Mouse (Mus musculus): ENCODE measurements at regions not wholly inside any gene's neighbourhood (a gene's known extent, or its start where the extent isn't known, plus 50 kb on each side); places are given as distances from the start of the nearest gene placed in this dataset.

DNA sequence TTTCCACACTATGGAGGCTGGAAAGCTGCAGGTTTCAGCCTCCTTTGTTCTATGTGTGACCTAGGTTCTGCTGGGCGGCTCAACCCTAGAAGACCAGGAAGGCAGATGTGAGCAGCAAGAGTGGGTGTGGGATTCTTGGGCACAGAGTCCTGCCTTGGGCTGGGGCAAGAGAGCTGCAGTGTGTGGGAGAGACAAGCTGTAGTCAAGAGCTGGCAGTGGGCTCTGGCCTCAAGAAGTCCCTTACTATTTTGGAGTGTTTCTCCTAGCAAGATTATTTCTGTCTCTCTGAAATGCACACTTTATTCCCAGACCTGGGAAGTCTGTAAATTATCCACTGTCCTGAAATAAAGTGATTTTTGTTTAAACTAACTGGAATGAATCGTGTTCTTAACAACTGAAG lies 211.5 kb downstream of the Nedd1 start:
- no peaks in the 10 kb centered on the region for H3K4me1 ChIP-seq (ENCODE audit: insufficient read depth, low read depth, low read length)
- WGBS: 68% methylated on average over 2 of the region's 2 CpGs
- no peak overlapping the region for H3K27ac ChIP-seq (ENCODE audit: low read length)
- H3K4me2 ChIP-seq (replicated peaks; ENCODE audit: low read depth, low read length): no peak overlapping the region
- TF ChIP-seq CTCF (IDR thresholded peaks at IDR 0.05) (no peak), EP300 (IDR thresholded peaks at IDR 0.05) (no peak)
- H3K27me3 ChIP-seq (replicated peaks; ENCODE audit: insufficient read depth, low read length): no peaks in the 10 kb centered on the region
- no peak overlapping the region for H3K4me3 ChIP-seq (ENCODE audit: low read depth, low read length)
- no peaks in the 10 kb centered on the region for H3K36me3 ChIP-seq (ENCODE audit: insufficient read depth, low read length)
- H3K9ac ChIP-seq (replicated peaks; ENCODE audit: low read depth): no peak overlapping the region
- H3K9me3 ChIP-seq (ENCODE audit: low read length): no peaks in the 10 kb centered on the region
- ATAC-seq (no peak), DNase-seq (ENCODE audit: low spot score) (no peak)

DNA sequence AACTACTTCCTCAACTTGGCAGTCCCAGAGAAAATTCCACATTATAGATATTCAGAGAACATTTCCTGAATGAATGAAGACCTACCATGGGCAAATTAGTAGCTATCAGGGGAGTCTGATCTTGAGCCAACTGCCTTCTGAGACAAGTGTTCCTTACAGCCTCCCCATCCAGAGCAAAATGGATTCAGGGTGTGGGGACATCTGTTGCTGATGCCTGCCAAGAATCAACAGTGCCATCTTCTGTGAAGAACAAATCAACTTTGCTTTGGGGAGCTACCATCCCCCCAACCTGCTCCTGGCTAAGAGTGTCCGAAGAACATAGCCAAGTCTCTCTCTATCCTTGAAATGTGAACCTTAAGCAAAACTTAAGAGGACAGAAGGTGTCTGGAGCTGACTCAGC lies 217.9 kb downstream of the Nedd1 start:
- no peaks in the 10 kb centered on the region for H3K36me3 ChIP-seq (ENCODE audit: insufficient read depth, low read length)
- TF ChIP-seq CTCF (IDR thresholded peaks at IDR 0.05) (no peak), EP300 (IDR thresholded peaks at IDR 0.05) (no peak)
- no peaks in the 10 kb centered on the region for H3K9me3 ChIP-seq (ENCODE audit: low read length)
- H3K27ac ChIP-seq (ENCODE audit: low read length): no peak overlapping the region
- no peak overlapping the region for H3K9ac ChIP-seq (replicated peaks; ENCODE audit: low read depth)
- H3K4me2 ChIP-seq (replicated peaks; ENCODE audit: low read depth, low read length): no peak overlapping the region
- no peaks in the 10 kb centered on the region for H3K27me3 ChIP-seq (replicated peaks; ENCODE audit: insufficient read depth, low read length)
- H3K4me3 ChIP-seq (ENCODE audit: low read depth, low read length): no peak overlapping the region
- 73% methylated on average over 1 of the region's 1 CpGs for WGBS
- no peak for ATAC-seq
- H3K4me1 ChIP-seq (ENCODE audit: insufficient read depth, low read depth, low read length): no peaks in the 10 kb centered on the region
- DNase-seq (ENCODE audit: low spot score): no peak

DNA sequence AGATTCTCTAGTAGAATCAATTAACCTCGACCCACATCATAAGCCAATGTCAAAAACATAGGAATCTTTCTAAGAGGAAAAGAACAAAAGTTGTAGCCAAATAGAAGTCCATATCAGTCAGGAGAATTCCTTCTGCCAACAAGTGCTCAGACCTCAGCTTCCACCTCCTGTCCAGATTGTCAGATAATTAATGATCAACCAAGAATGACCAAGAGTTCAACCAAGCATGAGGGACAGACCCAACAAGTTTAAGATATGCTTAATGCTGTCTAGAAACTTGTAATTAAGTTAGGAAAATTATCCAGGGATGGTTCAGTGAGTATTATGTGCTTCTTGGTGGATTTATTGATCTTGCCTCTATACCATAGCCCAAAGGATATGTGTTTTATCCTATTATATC lies 238.6 kb downstream of the Nedd1 start:
- H3K4me2 ChIP-seq (replicated peaks; ENCODE audit: low read depth, low read length): no peak overlapping the region
- no peak for ATAC-seq
- no peaks in the 10 kb centered on the region for H3K9me3 ChIP-seq (ENCODE audit: low read length)
- no peak for DNase-seq (ENCODE audit: low spot score)
- no peaks in the 10 kb centered on the region for H3K27me3 ChIP-seq (replicated peaks; ENCODE audit: insufficient read depth, low read length)
- no peak overlapping the region for H3K4me3 ChIP-seq (ENCODE audit: low read depth, low read length)
- no peaks in the 10 kb centered on the region for H3K36me3 ChIP-seq (ENCODE audit: insufficient read depth, low read length)
- no peak overlapping the region for H3K27ac ChIP-seq (ENCODE audit: low read length)
- no peak overlapping the region for H3K9ac ChIP-seq (replicated peaks; ENCODE audit: low read depth)
- no peak for TF ChIP-seq CTCF (IDR thresholded peaks at IDR 0.05)
- TF ChIP-seq EP300 (IDR thresholded peaks at IDR 0.05): no peak
- H3K4me1 ChIP-seq (ENCODE audit: insufficient read depth, low read depth, low read length): no peaks in the 10 kb centered on the region
- 53% methylated on average over 1 of the region's 1 CpGs for WGBS

DNA sequence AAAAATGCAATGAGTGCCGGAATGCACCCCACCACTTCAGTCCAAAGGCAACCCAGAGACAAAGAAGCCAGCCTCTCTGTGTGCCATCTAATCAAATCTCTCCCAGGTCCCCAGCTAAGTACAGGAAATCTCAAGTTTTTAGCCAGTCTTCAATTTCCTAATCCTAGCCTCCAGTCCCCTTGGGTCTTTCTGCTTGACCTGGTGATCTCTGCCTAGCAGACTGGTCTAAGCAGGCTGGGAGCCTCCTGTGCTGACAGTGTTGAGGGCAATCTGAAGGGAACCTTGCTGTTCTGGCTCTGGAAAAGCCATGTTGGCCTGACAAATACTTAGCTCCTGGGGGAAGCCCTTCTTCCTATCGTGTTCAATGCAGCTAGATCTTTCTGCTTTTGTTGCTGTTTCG lies 248.9 kb downstream of the Nedd1 start:
- Histone ChIP-seq H3K9ac (replicated peaks; ENCODE audit: low read depth) (no peak overlapping the region), H3K36me3 (ENCODE audit: insufficient read depth, low read length) (no peaks in the 10 kb centered on the region), H3K4me1 (ENCODE audit: insufficient read depth, low read depth, low read length) (no peaks in the 10 kb centered on the region), H3K4me2 (replicated peaks; ENCODE audit: low read depth, low read length) (no peak overlapping the region), H3K9me3 (ENCODE audit: low read length) (no peaks in the 10 kb centered on the region), H3K27me3 (replicated peaks; ENCODE audit: insufficient read depth, low read length) (no peaks in the 10 kb centered on the region), H3K4me3 (ENCODE audit: low read depth, low read length) (no peak overlapping the region), H3K27ac (ENCODE audit: low read length) (no peak overlapping the region)
- TF ChIP-seq EP300 (IDR thresholded peaks at IDR 0.05) (no peak), CTCF (IDR thresholded peaks at IDR 0.05) (no peak)
- DNase-seq (ENCODE audit: low spot score) (no peak), ATAC-seq (no peak)
- 63% methylated on average over 3 of the region's 3 CpGs for WGBS

DNA sequence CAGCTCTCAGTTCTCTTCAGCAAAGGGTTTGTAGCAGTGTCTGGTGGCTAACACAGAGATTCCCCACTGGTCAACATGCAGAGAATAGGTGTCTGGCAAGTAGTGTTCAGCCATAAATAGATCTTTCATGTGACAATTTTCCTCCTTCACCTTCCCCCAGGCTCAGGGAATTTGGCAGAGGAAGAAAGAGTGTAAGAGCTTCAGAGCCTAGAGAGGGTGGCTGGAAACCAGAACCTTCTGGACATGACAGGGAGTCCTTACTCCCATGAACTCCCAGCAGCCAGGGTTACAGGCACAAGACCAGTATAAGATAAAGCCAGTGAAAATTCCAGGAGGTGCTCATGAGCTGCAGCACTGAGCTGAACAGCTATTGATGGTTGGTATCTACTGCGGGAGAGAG lies 251.1 kb downstream of the Nedd1 start:
- no peak overlapping the region for H3K27ac ChIP-seq (ENCODE audit: low read length)
- H3K36me3 ChIP-seq (ENCODE audit: insufficient read depth, low read length): no peaks in the 10 kb centered on the region
- H3K9ac ChIP-seq (replicated peaks; ENCODE audit: low read depth): no peak overlapping the region
- no peak for ATAC-seq
- H3K4me2 ChIP-seq (replicated peaks; ENCODE audit: low read depth, low read length): no peak overlapping the region
- DNase-seq (ENCODE audit: low spot score): no peak
- no peak overlapping the region for H3K4me3 ChIP-seq (ENCODE audit: low read depth, low read length)
- TF ChIP-seq EP300 (IDR thresholded peaks at IDR 0.05) (no peak), CTCF (IDR thresholded peaks at IDR 0.05) (no peak)
- WGBS: 89% methylated on average over 1 of the region's 1 CpGs
- H3K27me3 ChIP-seq (replicated peaks; ENCODE audit: insufficient read depth, low read length): no peaks in the 10 kb centered on the region
- H3K9me3 ChIP-seq (ENCODE audit: low read length): no peaks in the 10 kb centered on the region
- H3K4me1 ChIP-seq (ENCODE audit: insufficient read depth, low read depth, low read length): no peaks in the 10 kb centered on the region

DNA sequence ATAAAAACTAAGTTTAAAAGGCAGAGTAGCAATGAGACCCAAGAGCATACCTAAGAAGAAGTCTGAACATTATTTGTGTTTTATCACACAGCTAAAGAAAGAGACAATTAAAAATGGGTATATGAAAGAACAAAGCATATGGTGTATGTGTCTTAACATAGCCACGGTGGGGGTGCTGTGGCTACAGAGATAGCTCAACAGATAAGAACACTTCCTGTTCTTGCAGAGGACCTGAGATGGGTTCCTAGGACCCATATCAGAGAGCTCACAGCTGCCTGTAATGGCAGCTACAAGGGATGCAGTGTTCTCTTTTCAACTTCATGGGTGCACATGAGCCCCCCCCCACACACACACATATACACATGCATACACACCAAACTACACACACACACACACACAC lies 267.0 kb downstream of the Nedd1 start:
- TF ChIP-seq EP300 (IDR thresholded peaks at IDR 0.05) (no peak), CTCF (IDR thresholded peaks at IDR 0.05) (no peak)
- H3K4me2 ChIP-seq (replicated peaks; ENCODE audit: low read depth, low read length): no peak overlapping the region
- DNase-seq (ENCODE audit: low spot score) (no peak), ATAC-seq (no peak)
- 87% methylated on average over 1 of the region's 1 CpGs for WGBS
- H3K9me3 ChIP-seq (ENCODE audit: low read length): no peaks in the 10 kb centered on the region
- H3K9ac ChIP-seq (replicated peaks; ENCODE audit: low read depth): no peak overlapping the region
- H3K27ac ChIP-seq (ENCODE audit: low read length): no peak overlapping the region
- H3K4me3 ChIP-seq (ENCODE audit: low read depth, low read length): no peak overlapping the region
- no peaks in the 10 kb centered on the region for H3K27me3 ChIP-seq (replicated peaks; ENCODE audit: insufficient read depth, low read length)
- H3K36me3 ChIP-seq (ENCODE audit: insufficient read depth, low read length): no peaks in the 10 kb centered on the region
- no peaks in the 10 kb centered on the region for H3K4me1 ChIP-seq (ENCODE audit: insufficient read depth, low read depth, low read length)

DNA sequence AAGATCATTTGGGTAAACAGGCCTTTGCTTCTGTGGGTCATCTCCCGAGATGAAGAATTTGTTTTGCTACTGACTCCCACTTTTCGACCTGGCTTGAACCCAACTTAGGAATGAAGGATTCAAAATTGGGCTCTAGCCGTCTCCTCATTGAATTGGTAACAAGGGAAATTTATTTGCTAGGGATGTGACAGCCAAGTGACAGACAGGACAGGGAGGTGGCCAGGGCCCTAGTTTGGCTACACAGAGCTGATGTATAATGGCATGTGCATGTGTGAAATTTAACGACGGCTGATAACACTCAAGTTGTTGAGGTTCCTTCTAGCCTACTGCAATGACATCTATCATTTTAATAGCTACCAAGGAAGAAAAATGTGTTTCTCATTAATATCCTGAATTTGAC lies 268.7 kb downstream of the Nedd1 start:
- ATAC-seq (no peak), DNase-seq (ENCODE audit: low spot score) (no peak)
- TF ChIP-seq CTCF (IDR thresholded peaks at IDR 0.05) (no peak), EP300 (IDR thresholded peaks at IDR 0.05) (no peak)
- Histone ChIP-seq H3K27me3 (replicated peaks; ENCODE audit: insufficient read depth, low read length) (no peaks in the 10 kb centered on the region), H3K27ac (ENCODE audit: low read length) (no peak overlapping the region), H3K4me3 (ENCODE audit: low read depth, low read length) (no peak overlapping the region), H3K9ac (replicated peaks; ENCODE audit: low read depth) (no peak overlapping the region), H3K36me3 (ENCODE audit: insufficient read depth, low read length) (no peaks in the 10 kb centered on the region), H3K4me2 (replicated peaks; ENCODE audit: low read depth, low read length) (no peak overlapping the region), H3K4me1 (ENCODE audit: insufficient read depth, low read depth, low read length) (no peaks in the 10 kb centered on the region), H3K9me3 (ENCODE audit: low read length) (no peaks in the 10 kb centered on the region)
- WGBS: 64% methylated on average over 5 of the region's 5 CpGs
